Mouse (Mus musculus): Measurements from ENCODE around the gene Sapcd1. TPM values are rescaled to one million over a fixed set of nuclear protein-coding genes. Genes with fewer than 3 reads are reported as not detected.
A peak's percentile ranks its signal among the peaks of the same experiment; 100 is the strongest.
"Not testable (repeated sequence)": the region's sequence is repeated elsewhere in the genome, so short reads cannot be mapped to it uniquely, and the experiment has no call there.

Gene Sapcd1
- polyA plus RNA-seq, 1 experiment = 0.94 TPM

DNA sequence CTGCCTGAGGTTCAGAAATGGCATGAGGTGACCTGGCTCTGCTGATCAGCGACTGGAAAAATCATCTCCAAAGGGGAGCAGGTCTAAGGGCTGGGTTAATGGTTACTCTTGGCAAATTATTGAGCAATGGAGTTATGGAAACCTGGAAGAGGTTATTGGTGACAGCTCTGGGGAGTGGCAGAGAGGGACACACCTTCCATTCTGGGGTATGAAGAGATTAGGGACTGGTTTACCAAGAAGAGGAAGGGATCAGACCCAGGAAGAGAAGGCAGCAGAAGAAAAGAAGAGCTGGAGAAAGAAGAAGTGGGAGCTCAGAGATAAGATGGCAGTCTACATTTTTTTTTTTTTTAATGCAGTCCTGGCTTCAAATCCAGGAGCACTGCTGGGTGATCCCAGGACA is 19.9 kb upstream of the Sapcd1 start:
- TF ChIP-seq POLR2A (IDR thresholded peaks at IDR 0.05; ENCODE audit: extremely low read depth, insufficient read depth, low read length) = no peak
- no peak for TF ChIP-seq CTCF (IDR thresholded peaks at IDR 0.05; ENCODE audit: extremely low read depth, insufficient read depth, low read length)
- Histone ChIP-seq H3K27ac (ENCODE audit: insufficient read depth, low read length) (no peak overlapping the region), H3K4me3 (ENCODE audit: insufficient read depth, low read length) (no peak overlapping the region), H3K4me1 (ENCODE audit: control insufficient read depth, insufficient read depth, low read length) (no peaks in the 10 kb centered on the region)

DNA sequence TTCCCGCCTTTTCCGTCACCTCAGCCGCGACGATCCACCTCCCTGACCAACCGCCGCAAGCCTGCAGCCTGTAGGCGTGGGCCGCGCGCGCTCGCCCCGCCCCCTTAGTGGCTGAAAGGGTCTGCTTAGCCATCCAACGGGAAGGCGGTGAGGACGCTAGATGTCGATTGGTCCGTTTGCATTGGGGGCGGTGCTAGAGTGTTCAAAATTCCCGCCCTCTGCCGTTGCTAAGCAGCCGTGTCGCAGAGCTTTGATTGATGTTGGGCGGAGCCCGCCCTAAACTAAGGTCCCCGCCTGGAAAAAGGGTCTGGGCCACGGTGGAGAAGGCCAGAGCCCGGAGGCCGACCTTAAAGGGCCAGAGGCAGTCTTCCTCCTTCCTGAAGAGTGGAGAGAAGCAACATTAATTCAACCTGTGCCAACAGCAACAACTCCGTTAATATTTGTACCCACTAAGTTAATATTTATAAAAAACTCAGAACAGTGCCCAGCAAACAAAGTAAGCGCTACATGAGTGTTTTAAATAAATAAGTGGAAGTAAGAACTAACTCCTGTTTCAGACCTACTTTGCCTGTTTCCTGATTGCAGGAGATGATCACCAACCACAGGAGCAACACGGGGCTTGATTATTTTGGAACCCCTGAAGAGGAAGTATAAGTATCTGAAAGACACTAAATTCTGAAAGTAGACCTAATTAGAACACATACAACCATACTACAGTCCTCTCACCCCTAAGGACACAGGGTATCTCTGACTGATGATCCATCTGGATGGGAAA is 19.1 kb upstream of the Sapcd1 start, which contains the start of gene Msh5:
Msh5 (minus strand) TSS at position 65 of the 775 bp plus-strand sequence.
- TF ChIP-seq POLR2A (IDR thresholded peaks at IDR 0.05; ENCODE audit: extremely low read depth, insufficient read depth, low read length) (no peak), CTCF (IDR thresholded peaks at IDR 0.05; ENCODE audit: extremely low read depth, insufficient read depth, low read length) (no peak)
- H3K4me3 ChIP-seq (ENCODE audit: insufficient read depth, low read length) = peak within 1 kb of the TSS; percentile 19
- H3K27ac ChIP-seq (ENCODE audit: insufficient read depth, low read length) = no peak within 1 kb of the TSS
- no peaks in the 10 kb centered on the region for H3K4me1 ChIP-seq (ENCODE audit: control insufficient read depth, insufficient read depth, low read length)

DNA sequence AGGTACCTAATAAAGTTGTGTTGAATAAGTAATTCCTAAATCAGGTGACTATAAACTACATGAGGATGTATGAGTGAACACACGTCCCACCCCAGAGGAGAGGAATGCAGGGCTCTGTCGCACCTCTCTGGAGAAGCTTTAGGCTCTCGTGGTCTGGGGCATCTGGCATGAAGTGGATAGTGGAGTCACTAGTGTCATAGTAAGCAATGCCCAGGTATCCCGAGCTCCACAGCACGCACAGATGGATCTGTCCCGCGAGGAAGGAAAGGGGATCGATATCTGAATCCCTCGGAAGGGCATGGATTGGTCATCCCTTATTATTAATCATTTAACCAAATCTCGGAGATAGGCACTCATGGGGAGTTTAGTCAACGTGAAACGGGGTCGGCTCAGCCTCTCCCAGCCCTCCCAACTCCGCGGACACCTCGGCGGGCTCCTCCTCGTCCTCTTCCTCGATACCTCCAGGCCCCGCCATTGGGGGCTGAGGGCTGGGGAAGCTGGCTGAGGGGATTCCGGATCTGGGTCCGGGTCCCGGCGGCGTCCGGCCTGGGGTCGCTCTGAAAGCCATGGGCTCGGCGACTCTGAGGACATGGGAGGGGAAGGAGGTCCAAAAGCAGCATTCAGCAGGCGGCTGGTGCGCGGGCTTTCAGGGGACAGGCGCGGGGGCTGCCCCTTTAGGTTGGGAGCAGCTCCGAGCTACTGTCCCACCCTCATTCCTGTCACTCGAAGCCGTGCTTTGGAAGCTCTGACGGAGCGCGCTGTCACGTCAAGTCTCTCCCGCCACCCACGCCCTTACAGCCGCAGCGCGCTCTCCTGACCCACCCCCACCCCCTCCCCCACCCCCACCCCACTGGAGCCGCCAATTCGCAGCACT is 18.2 kb upstream of the Sapcd1 start:
- no peak for TF ChIP-seq POLR2A (IDR thresholded peaks at IDR 0.05; ENCODE audit: extremely low read depth, insufficient read depth, low read length)
- no peak for TF ChIP-seq CTCF (IDR thresholded peaks at IDR 0.05; ENCODE audit: extremely low read depth, insufficient read depth, low read length)
- Histone ChIP-seq H3K4me1 (ENCODE audit: control insufficient read depth, insufficient read depth, low read length) (no peaks in the 10 kb centered on the region), H3K27ac (ENCODE audit: insufficient read depth, low read length) (no peak overlapping the region)

GRCm38 (mm10) chr17:35044904-35045806 is 17.3 kb upstream of the Sapcd1 start:
- Histone ChIP-seq H3K4me3 (ENCODE audit: insufficient read depth, low read length) (no peak overlapping the region), H3K27ac (ENCODE audit: insufficient read depth, low read length) (no peak overlapping the region), H3K4me1 (ENCODE audit: control insufficient read depth, insufficient read depth, low read length) (no peaks in the 10 kb centered on the region)
- no peak for TF ChIP-seq CTCF (IDR thresholded peaks at IDR 0.05; ENCODE audit: extremely low read depth, insufficient read depth, low read length)
- no peak for TF ChIP-seq POLR2A (IDR thresholded peaks at IDR 0.05; ENCODE audit: extremely low read depth, insufficient read depth, low read length)

More for the DNA sequence above, 18.2 kb upstream of the Sapcd1 start:
- peak overlapping the region; percentile 19 for H3K4me3 ChIP-seq (ENCODE audit: insufficient read depth, low read length)

DNA sequence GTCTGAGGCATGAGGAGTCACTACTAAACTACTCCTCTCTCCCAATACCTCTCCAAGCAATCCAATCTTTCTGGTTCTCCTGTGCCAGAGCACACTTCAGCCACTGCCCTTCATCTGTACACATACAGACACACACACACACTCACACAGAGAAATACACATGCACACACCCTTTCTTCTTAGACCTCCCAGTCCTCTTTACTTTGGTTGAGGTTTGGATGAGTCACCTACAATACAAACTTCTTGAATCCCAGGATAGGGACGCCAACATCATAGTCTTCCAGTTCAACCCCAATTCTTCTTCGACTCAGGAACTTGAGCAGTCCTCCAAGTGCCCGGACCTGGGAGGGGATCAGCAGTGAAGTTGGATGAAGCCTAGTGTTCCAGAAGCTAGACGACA is 16.0 kb upstream of the Sapcd1 start:
- TF ChIP-seq POLR2A (IDR thresholded peaks at IDR 0.05; ENCODE audit: extremely low read depth, insufficient read depth, low read length) = no peak
- H3K4me1 ChIP-seq (ENCODE audit: control insufficient read depth, insufficient read depth, low read length) = no peaks in the 10 kb centered on the region
- no peak overlapping the region for H3K27ac ChIP-seq (ENCODE audit: insufficient read depth, low read length)
- H3K4me3 ChIP-seq (ENCODE audit: insufficient read depth, low read length) = no peak overlapping the region

DNA sequence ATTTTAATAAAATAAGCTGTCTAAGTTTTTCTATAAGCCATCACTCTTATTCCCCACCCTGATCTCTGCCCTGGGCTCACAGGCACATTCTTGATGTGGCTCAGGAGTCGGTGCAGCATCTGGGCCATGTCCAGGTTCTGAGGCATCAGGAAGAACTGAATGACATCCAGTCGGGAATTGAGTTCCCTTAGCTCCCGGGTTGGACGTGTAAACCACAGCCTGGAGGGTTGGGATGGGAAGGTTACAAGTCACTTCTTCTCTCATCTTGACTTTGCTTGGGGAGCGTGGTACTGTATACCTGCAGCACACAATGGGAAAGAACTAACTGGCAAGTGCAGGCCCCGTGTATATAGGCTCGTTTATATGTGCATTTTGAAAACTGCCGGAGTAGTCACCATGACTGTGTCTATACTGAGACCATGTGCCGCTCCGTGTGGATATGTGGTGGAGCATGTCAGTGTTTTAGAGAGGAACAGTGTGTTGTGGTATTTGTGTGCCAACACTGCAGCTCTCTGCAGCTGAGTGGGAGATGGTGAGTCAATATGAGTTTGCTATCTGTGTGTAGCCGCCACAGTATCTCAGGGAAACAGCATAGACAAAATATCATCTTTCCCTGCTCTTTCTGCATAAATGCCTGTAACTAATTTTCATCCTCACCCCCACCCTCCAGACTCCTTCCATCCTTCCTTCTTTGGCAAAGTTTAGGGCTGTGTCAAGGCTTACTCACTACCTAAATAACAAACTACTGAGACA is 11.5 kb upstream of the Sapcd1 start:
- TF ChIP-seq POLR2A (IDR thresholded peaks at IDR 0.05; ENCODE audit: extremely low read depth, insufficient read depth, low read length) (no peak), CTCF (IDR thresholded peaks at IDR 0.05; ENCODE audit: extremely low read depth, insufficient read depth, low read length) (no peak)
- no peaks in the 10 kb centered on the region for H3K4me1 ChIP-seq (ENCODE audit: control insufficient read depth, insufficient read depth, low read length)
- no peak overlapping the region for H3K27ac ChIP-seq (ENCODE audit: insufficient read depth, low read length)
- no peak overlapping the region for H3K4me3 ChIP-seq (ENCODE audit: insufficient read depth, low read length)

- no peak overlapping the region for H3K27ac ChIP-seq (ENCODE audit: insufficient read depth, low read length)
- TF ChIP-seq POLR2A (IDR thresholded peaks at IDR 0.05; ENCODE audit: extremely low read depth, insufficient read depth, low read length) = no peak
- no peak for TF ChIP-seq CTCF (IDR thresholded peaks at IDR 0.05; ENCODE audit: extremely low read depth, insufficient read depth, low read length)
- H3K4me3 ChIP-seq (ENCODE audit: insufficient read depth, low read length) = no peak overlapping the region
- H3K4me1 ChIP-seq (ENCODE audit: control insufficient read depth, insufficient read depth, low read length) = no peaks in the 10 kb centered on the region; the same call in 1 of the 2 replicates
Observed at GRCm38 (mm10) chr17:35034896-35035295, 7.1 kb upstream of the Sapcd1 start.

DNA sequence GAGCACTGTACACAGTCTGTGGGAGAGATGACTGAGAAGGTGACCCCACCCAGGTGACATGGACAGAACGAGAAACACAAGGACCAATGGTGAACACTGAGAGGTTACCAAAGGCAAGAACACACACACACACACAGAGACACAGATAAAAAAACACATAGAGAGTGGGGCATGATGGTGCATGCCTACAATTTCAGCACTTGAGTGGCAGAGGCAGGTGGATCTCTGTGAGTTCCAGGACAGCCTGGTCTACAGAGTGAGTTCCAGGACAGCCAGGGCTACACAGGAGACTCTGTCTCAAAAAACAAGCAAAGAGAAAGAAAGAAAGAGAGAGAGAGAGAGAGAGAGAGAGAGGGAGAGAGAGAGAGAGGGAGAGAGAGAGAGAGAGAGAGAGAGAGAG is 5.9 kb upstream of the Sapcd1 start:
- H3K27ac ChIP-seq (ENCODE audit: insufficient read depth, low read length); H3K4me1 ChIP-seq (ENCODE audit: control insufficient read depth, insufficient read depth, low read length); H3K4me3 ChIP-seq (ENCODE audit: insufficient read depth, low read length): not testable (repeated sequence)

Measured in cortical plate, adult 2 months (tissue).